Mouse (Mus musculus) megakaryocyte, embryonic 14.5 days (primary cell): Measurements from ENCODE around the gene Epn3. TPM values are rescaled to one million over a fixed set of nuclear protein-coding genes. Genes with fewer than 3 reads are reported as not detected.

Experiments
- H3K27me3 ChIP-seq: replicated peaks from 2 replicates; pipeline ENCODE3; 2012; ENCODE audit warnings: inconsistent platforms
- H3K36me3 ChIP-seq: replicated peaks from 2 replicates; pipeline ENCODE3; 2012; ENCODE audit warnings: low read length, inconsistent platforms, mixed read lengths
- H3K4me1 ChIP-seq: 2 replicates; pipeline ENCODE4 v1.6.1; 2012; ENCODE audit warnings: inconsistent platforms
- H3K4me3 ChIP-seq: replicated peaks from 2 replicates; pipeline ENCODE3; 2012; ENCODE audit warnings: moderate library complexity, mild to moderate bottlenecking, inconsistent platforms
- H3K9me3 ChIP-seq: 2 replicates; pipeline ENCODE4 v1.6.1; 2012; ENCODE audit warnings: inconsistent platforms
- FLI1 ChIP-seq: IDR thresholded peaks from 2 replicates; pipeline ENCODE4 v1.6.1; 2012; ENCODE audit warnings: low read length, inconsistent platforms, mixed read lengths
- GATA1 ChIP-seq: IDR thresholded peaks from 3 replicates; pipeline ENCODE4 v1.6.1; 2012; ENCODE audit warnings: mixed read lengths, low read length, inconsistent platforms, borderline replicate concordance
- polyA plus RNA-seq: library from polyadenylated mRNA; stranded (reverse); fragments of >175 nt; gene quantifications from 2 replicates; pipeline ENCODE4 v1.2.3, GENCODE M21; 2012; ENCODE audit warnings: low replicate concordance; ENCODE audit not compliant: insufficient read depth

Gene Epn3
- polyA plus RNA-seq, 1 experiment = not detected

DNA sequence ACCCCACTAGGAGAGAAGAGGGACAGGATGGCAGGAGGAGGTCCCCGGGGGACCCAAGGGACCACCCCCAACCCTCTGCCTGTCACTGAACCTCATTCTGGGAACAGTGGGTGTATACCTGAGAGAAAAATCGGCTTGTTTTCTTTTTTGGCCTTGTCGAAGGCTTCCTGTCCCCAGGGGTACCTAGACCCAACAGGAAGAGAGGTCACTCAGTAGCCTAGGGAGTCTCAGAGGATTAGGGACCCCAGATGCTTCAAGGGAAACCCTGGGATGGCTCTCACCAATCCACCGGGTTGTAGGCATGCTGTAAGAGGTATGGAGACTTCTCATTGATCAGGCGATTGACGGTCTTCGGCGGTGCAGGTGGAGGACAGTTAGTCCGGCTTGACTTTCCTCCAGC lies 15.1 kb downstream of the Epn3 start:
- Histone ChIP-seq H3K4me1 (peaks cover 10% of the 10 kb centered on the region), H3K27me3 (peaks cover 98% of the 10 kb centered on the region), H3K4me3 (no peak overlapping the region), H3K36me3 (no peaks in the 10 kb centered on the region), H3K9me3 (no peaks in the 10 kb centered on the region)
- TF ChIP-seq GATA1 = no peak

DNA sequence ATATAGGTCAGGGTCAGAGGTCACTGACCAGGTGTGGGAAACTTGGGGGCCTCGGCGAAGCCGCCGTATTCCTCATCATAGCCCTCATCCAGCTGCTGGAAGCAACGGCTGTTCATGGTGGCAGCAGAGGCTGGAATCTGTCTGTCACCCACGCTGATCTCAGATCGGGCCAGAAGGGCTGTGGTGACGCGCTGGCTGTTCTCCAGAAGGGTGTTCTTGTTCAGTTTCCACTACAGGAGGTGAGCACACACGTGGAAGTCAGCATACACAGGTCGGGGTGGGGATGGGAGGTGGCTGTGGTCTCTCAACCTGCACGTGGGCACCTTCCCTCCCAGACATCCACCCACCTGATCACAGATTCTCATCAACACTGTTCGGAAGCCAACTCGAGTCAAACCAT lies 15.9 kb downstream of the Epn3 start:
- Histone ChIP-seq H3K9me3 (no peaks in the 10 kb centered on the region), H3K36me3 (no peaks in the 10 kb centered on the region), H3K4me1 (peaks cover 10% of the 10 kb centered on the region), H3K27me3 (peaks cover 98% of the 10 kb centered on the region), H3K4me3 (no peak overlapping the region)
- no peak for TF ChIP-seq FLI1
- no peak for TF ChIP-seq GATA1

DNA sequence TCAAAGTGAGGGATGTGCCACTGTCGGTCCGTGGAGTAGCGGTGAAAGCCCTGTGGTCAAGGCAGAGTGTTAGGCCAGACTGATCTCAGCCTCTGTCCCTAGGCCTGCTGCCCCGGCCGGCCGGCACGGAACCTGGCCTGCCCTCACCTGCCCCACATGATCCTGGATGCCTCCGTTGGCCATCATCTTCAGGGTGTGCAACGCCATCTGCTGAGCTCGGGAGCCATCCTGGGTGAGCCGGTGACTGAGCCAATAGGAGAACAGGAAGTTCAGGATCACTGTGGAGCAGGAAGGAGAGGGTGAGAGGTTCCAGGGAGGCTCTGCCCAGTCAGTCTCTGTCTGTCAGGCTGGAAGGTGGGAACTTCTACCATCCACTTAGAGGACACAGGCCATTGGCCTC lies 16.3 kb downstream of the Epn3 start:
- peaks cover 99% of the 10 kb centered on the region for H3K27me3 ChIP-seq
- peak overlapping the region; percentile 14 for H3K4me3 ChIP-seq
- TF ChIP-seq GATA1 = no peak
- H3K36me3 ChIP-seq = no peaks in the 10 kb centered on the region
- peaks cover 10% of the 10 kb centered on the region for H3K4me1 ChIP-seq
- no peaks in the 10 kb centered on the region for H3K9me3 ChIP-seq

DNA sequence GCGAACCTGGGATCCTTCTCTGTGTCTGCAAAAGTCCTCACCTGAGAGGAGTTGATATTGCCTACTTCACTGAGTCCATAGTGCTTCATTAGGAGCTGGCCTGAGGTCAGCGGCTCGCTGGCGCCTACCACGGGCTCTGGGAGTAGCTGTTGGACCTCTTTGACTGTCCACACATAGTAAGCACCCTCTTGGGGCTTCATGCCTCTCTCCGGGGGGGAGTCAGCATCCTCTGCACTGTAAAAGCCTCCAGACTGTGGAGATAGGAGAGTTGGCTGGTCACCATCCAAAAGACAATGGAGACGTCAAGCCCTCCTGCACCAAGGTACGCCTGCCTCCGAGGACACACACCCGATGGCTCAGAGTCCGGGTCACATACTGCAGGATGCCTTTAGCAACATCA lies 17.0 kb downstream of the Epn3 start:
- TF ChIP-seq FLI1 = no peak
- no peak for TF ChIP-seq GATA1

DNA sequence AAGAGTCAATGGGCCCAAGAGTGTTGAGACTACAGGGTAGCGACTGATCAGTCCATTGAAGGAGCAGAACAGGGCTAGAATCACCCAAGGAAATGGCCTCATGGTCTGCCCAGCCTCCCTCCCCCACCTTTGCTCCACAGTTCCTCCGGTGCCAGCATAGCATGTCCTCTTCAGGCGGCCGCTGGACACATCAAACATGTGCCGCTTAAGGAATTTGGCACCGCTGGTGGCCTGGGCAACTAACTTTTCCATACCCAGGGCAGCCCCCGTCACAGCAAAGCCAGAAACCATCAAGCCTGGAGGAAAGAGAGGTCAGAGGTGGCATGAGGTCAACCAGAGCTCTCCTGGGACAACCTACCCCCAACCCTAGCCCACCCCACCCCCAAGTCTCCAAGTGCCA lies 17.8 kb downstream of the Epn3 start:
- Histone ChIP-seq H3K9me3 (no peaks in the 10 kb centered on the region), H3K4me1 (peaks cover 10% of the 10 kb centered on the region), H3K36me3 (no peaks in the 10 kb centered on the region), H3K27me3 (peaks cover 99% of the 10 kb centered on the region), H3K4me3 (no peak overlapping the region)
- TF ChIP-seq FLI1 (no peak), GATA1 (no peak)

More for the DNA sequence above, 17.0 kb downstream of the Epn3 start:
- Histone ChIP-seq H3K9me3 (no peaks in the 10 kb centered on the region), H3K36me3 (no peaks in the 10 kb centered on the region), H3K4me3 (no peak overlapping the region), H3K27me3 (peaks cover 99% of the 10 kb centered on the region), H3K4me1 (peaks cover 10% of the 10 kb centered on the region)

DNA sequence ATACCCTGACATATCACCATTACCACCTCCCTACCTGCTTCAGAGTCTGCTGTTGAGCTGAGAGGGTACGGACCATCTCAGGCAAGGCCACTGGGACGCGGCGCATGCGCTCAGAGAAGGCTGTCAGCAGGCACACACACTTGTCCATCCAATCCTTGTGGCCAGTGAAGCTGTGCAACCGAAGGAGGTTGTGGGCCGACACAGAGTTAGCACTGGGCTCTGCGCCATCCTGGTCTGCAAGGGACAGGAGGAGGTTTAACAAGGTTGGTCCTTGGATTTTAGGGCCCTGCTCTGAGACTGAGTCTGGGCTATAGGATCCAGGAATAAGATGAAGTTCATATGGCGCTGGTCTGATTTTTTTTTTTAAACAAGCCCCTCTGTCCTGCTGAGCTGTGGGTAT lies 19.4 kb downstream of the Epn3 start:
- TF ChIP-seq FLI1 (no peak), GATA1 (no peak)
- Histone ChIP-seq H3K9me3 (no peaks in the 10 kb centered on the region), H3K4me3 (peak overlapping the region; percentile 8), H3K27me3 (peaks cover 99% of the 10 kb centered on the region), H3K36me3 (no peaks in the 10 kb centered on the region), H3K4me1 (peaks cover 3% of the 10 kb centered on the region; the same call in 1 of the 2 replicates)

DNA sequence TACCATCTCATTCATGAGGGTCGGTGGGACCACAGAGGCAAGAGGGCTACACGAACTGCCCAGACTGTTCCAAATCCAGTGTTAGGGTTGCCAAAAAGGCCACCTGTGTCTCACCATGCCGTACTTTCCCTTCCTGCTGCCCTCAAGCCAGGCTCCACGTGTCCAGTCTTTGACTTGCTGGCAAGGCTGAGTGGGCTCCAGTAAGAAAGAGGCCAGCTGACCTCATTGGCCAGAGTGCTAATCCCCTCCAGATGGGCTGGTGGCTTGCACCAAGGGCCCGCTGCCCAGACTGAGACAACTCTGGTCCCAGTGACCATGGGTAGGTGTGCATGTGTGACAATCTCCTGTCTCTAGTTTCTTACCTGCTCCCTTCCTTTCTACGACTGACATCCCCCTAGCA lies 22.1 kb downstream of the Epn3 start:
- peaks cover 99% of the 10 kb centered on the region for H3K27me3 ChIP-seq
- TF ChIP-seq FLI1 = no peak
- TF ChIP-seq GATA1 = no peak

DNA sequence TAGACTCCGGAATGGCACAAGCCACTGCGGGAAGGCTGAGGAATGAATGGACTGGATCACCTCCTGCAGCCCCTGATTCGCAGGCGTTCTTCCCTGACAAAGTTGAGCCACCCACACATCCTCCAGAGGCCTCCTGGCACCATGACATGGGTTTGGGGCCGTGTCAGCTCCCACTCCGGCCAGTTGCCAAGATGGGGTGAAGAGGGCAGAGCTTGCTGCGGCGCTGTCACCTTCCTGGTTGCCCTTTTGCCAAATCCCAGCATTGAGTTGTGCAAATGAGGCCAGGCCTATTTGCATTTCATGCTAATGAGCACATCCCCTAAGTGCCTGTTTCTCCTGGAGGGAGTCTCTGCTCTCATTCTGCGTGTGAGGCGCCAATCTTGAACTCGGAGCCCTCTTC lies 24.1 kb downstream of the Epn3 start:
- H3K4me3 ChIP-seq = no peak overlapping the region
- H3K36me3 ChIP-seq = no peaks in the 10 kb centered on the region
- H3K9me3 ChIP-seq = no peaks in the 10 kb centered on the region
- H3K27me3 ChIP-seq = peaks cover 99% of the 10 kb centered on the region
- TF ChIP-seq FLI1 (no peak), GATA1 (no peak)
- H3K4me1 ChIP-seq = peaks cover 28% of the 10 kb centered on the region

More for the DNA sequence above, 22.1 kb downstream of the Epn3 start:
- no peak overlapping the region for H3K4me3 ChIP-seq
- H3K9me3 ChIP-seq = no peaks in the 10 kb centered on the region
- no peaks in the 10 kb centered on the region for H3K36me3 ChIP-seq
- peaks cover 26% of the 10 kb centered on the region for H3K4me1 ChIP-seq

DNA sequence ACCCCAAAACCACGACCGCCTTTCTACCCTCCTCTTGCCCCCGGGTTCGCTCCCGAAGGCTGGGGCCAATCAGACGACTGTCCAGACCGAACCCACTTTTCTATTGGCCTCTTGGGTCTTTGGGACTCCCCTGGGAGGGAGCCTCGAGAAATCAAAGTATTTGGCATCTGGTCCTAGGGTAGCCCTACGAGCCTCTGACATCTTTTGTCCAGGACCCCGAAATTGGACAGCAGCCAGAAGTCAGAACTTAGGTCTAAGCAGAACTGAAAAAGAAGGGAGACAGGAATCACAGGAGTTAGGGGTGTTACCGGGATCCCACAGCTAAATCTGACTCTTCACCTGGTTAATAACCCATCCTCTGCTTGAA lies 25.2 kb downstream of the Epn3 start:
- H3K27me3 ChIP-seq = peaks cover 98% of the 10 kb centered on the region

DNA sequence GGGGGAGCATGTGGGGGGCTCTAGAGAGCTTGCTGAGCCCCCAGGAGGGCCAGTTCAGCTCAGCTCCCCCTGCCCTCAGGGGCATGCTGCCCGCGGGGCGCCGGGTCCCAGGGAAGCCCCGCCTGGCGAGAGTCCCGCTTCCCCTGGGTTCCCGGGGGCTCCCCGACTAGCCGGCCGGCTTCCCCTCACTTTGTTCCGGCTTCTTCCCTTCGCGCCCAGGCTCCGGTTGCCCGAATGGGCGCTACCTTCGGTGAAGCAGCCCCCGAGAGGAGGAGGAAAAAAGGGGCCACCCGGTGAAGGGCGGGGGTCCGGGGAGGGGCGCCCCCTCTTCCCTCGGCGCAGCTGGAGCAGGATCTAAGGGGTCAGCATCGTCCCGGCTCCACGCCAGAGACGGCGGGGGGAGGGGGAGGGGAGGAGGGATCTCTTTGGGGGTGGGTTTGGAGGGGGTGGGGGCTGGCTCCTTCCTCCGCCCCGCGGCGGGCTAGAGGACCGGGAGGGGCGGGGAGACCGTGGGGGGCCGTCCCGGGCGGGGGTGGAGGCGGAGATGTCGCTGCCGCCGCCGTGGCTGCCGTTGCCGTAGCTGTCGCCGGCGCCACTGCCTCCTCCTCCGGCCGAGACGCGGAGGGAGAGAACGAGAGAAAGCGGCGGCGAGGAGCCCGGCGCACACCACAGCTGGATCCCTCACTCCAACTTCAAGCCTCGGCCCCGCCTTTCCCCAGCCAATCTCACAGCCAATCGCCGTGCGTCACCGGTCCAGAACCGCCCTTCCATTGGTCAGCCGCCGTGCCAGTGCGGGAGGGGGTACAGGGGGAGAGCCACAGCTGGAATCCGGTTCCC lies 25.8 kb downstream of the Epn3 start, which contains the start of gene Cacna1g:
Cacna1g (minus strand) TSS at position 492 of the 837 bp plus-strand sequence.
- Histone ChIP-seq H3K36me3 (no peaks in the 10 kb centered on the region), H3K4me1 (peaks cover 28% of the 10 kb centered on the region), H3K9me3 (no peaks in the 10 kb centered on the region), H3K27me3 (peaks cover 98% of the 10 kb centered on the region), H3K4me3 (peak within 1 kb of the TSS; percentile 88)
- TF ChIP-seq GATA1 = no peak
- TF ChIP-seq FLI1 = no peak

More for the DNA sequence above, 25.2 kb downstream of the Epn3 start:
- Histone ChIP-seq H3K36me3 (no peaks in the 10 kb centered on the region), H3K9me3 (no peaks in the 10 kb centered on the region), H3K4me3 (peak overlapping the region; percentile 88), H3K4me1 (peaks cover 28% of the 10 kb centered on the region)
- no peak for TF ChIP-seq GATA1
- no peak for TF ChIP-seq FLI1
